Mouse (Mus musculus) hindbrain, embryonic 14.5 days (tissue): ENCODE measurements around the gene Cep44. TPM values are rescaled to one million over a fixed set of nuclear protein-coding genes. Genes with fewer than 3 reads are reported as not detected.

Experiments
- ATAC-seq: fragments of 200-750 bp; cut with Nextera tagmentation; 2 replicates; pipeline ENCODE4 v1.8.0; 2017; ENCODE audit warnings: moderate number of reproducible peaks, mild to moderate bottlenecking, moderate TSS enrichment, moderate library complexity; ENCODE audit not compliant: low FRiP score
- DNase-seq: peaks from one replicate; pipeline ENCODE4 v3.0.0-alpha.2; 2015; ENCODE audit warnings: low spot score
- H3K27ac ChIP-seq: fragments of 300-500 bp; sonication (generic); 2 replicates; pipeline ENCODE4 v1.5.1; 2014; ENCODE audit warnings: mild to moderate bottlenecking, moderate library complexity
- H3K27me3 ChIP-seq: fragments of 300-500 bp; sonication (generic); 2 replicates; pipeline ENCODE4 v1.6.1; 2014; ENCODE audit warnings: mild to moderate bottlenecking, low read length, mixed read lengths; ENCODE audit not compliant: control insufficient read depth, insufficient read depth
- H3K36me3 ChIP-seq: fragments of 300-500 bp; sonication (generic); replicated peaks from 2 replicates; pipeline ENCODE4 v1.6.1; 2014; ENCODE audit not compliant: control insufficient read depth, insufficient read depth
- H3K4me1 ChIP-seq: fragments of 300-500 bp; sonication (generic); replicated peaks from 2 replicates; pipeline ENCODE4 v1.6.1; 2014; ENCODE audit warnings: antibody characterized with exemption, low read length, mixed read lengths; ENCODE audit not compliant: control insufficient read depth, insufficient read depth
- H3K4me2 ChIP-seq: fragments of 300-500 bp; sonication (generic); replicated peaks from 2 replicates; pipeline ENCODE4 v1.6.1; 2014; ENCODE audit warnings: mild to moderate bottlenecking, moderate library complexity
- H3K4me3 ChIP-seq: fragments of 300-500 bp; sonication (generic); replicated peaks from 2 replicates; pipeline ENCODE4 v1.5.1; 2014; ENCODE audit warnings: mild to moderate bottlenecking, low read length
- H3K9ac ChIP-seq: fragments of 300-500 bp; sonication (generic); 2 replicates; pipeline ENCODE4 v1.6.1; 2014
- H3K9me3 ChIP-seq: fragments of 300-500 bp; sonication (generic); 2 replicates; pipeline ENCODE4 v1.6.1; 2016; ENCODE audit warnings: low read length; ENCODE audit not compliant: control insufficient read depth
- WGBS: fragments of 180-500 bp; shearing (Covaris S2); extraction: QIAGEN DNeasy Blood & Tissue Kit; methylation state at CpG from one replicate; pipeline ENCODE4 v1.1.7; 2014; 5-methylcytosine and 5-hydroxymethylcytosine counted together
- microRNA-seq: library from miRNA; unstranded; fragments of <30 nt; microRNA quantifications from one replicate; pipeline ENCODE4, GENCODE M21; 2016
- polyA plus RNA-seq: library from polyadenylated mRNA; unstranded; fragments of >200 nt; fragmentation: Nextera tagmentation; extraction: Ambion mirVana; gene quantifications from 2 replicates; pipeline ENCODE4 v1.2.1, GENCODE M21; 2014

Cep44 gene
- polyA plus RNA-seq, 1 experiment from 2014 or later = 23.2 TPM

DNA sequence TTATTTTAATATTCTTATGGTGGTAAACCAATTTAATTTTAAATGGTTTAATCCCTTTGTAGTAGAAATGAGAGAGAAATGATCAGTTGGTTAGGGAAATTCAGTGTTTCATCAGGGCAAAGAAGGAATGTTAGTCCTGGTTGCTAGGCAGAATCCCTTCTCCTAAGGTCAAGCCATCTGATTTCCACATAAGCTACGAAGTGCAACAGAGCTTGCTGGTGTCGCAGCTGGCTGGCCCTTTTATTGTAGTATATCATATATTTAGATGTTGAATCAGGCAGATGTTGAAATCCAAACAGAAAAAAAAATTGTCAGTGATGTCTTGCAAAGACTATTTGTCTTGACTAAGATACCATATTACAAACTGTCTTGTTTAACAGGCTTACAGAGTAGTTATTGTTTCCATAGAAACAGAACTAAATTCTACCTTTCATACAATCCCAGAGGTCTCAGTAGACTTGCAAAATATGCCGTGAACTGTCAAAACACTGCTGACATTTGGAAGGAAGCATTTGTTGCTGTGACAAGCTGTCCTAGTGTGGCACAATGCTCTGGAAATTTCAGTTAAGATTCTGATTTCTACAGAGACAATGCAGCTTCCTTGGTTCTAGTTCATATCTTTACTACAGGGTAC, 42.4 kb downstream of the Cep44 start:
- WGBS = 56% methylated on average over 3 of the region's 3 CpGs
- Histone ChIP-seq H3K36me3 (no peaks in the 10 kb centered on the region), H3K9me3 (no peaks in the 10 kb centered on the region), H3K27ac (no peak overlapping the region), H3K27me3 (no peaks in the 10 kb centered on the region), H3K4me1 (no peaks in the 10 kb centered on the region), H3K9ac (no peak overlapping the region), H3K4me2 (no peak overlapping the region), H3K4me3 (no peak overlapping the region)
- ATAC-seq (no peak), DNase-seq (no peak)

DNA sequence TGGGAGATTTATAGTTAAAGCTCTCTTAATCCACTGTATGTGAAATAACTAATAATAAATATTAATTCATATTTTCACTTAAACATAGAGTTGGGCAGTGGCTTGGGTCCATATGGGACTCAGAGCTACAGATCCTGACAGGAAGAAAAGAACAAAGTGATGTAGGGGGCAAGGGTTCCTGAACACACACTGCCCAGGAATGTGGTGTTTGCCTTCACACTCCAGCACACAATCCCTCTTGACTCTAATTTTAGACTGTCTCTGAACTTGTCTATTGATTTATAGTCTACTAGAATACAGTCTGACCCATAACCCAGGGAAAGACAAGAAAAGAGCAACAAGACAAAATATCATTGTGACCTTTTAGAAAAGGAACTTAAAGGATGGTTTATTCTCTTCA, 48.9 kb downstream of the Cep44 start:
- Histone ChIP-seq H3K4me1 (no peaks in the 10 kb centered on the region), H3K27me3 (no peaks in the 10 kb centered on the region), H3K4me3 (no peak overlapping the region), H3K9me3 (no peaks in the 10 kb centered on the region), H3K27ac (no peak overlapping the region), H3K4me2 (no peak overlapping the region), H3K9ac (no peak overlapping the region), H3K36me3 (no peaks in the 10 kb centered on the region)
- no peak for ATAC-seq
- DNase-seq = no peak

DNA sequence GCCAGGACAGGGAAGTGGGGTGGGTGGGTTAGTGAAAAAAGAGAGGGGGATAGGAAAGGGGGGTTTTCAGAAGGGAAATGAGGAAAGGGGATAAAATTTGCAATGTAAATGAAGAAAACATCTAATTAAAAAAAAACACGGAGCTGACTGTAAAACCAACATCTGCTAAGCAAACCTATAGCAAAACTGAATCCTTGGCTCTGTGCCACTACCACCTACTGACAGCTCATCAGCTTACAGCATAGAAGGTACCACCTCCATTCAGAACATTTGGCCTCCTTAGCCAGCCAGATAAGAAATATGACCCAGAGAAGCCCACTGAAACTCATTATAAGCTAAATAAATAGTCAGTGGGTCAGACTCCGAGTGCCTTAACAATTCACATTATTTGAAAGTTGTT, 61.4 kb downstream of the Cep44 start:
- Histone ChIP-seq H3K36me3 (no peaks in the 10 kb centered on the region), H3K9me3 (no peaks in the 10 kb centered on the region), H3K27ac (no peak overlapping the region), H3K9ac (no peak overlapping the region), H3K27me3 (no peaks in the 10 kb centered on the region), H3K4me2 (no peak overlapping the region), H3K4me3 (no peak overlapping the region), H3K4me1 (no peaks in the 10 kb centered on the region)
- peak; percentile 34 for DNase-seq
- no peak for ATAC-seq
- WGBS = 68% methylated on average over 2 of the region's 2 CpGs

DNA sequence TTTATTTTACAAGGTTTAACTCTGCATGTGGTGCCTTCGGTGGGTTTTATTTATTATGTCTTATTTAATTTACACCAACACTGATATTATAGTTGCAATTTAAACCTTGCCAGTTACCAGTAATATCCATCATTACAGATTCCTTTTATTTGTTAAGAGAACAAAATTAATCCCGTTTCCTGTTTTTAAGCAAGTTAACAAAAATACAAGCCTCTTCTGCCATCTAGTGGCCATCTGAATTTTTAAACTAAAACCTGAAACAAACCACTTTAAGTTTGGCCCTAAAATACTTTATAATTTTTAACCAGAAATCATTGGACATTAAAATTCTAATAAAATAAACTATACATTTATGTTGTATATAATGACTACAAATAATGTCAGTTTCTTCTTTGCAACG, 64.8 kb downstream of the Cep44 start:
- Histone ChIP-seq H3K27me3 (no peaks in the 10 kb centered on the region), H3K9ac (no peak overlapping the region), H3K27ac (no peak overlapping the region), H3K9me3 (no peaks in the 10 kb centered on the region), H3K4me1 (no peaks in the 10 kb centered on the region), H3K36me3 (no peaks in the 10 kb centered on the region), H3K4me3 (no peak overlapping the region), H3K4me2 (no peak overlapping the region)
- 42% methylated on average over 3 of the region's 3 CpGs for WGBS
- ATAC-seq (no peak), DNase-seq (peak; percentile 85)

Small RNA genes within 50 kb of the gene (microRNA-seq; reads per million reads assigned to microRNA genes)
- gene Gm25992 = not detected

Other genes starting within 250 kb of the Cep44 start
- gene Fbxo8, start within 50 bp of the Cep44 start, polyA plus RNA-seq = 47.0 and 48.5 TPM in 2 replicates